Mouse (Mus musculus) left cerebral cortex, adult 9 months (tissue): ENCODE results near the gene Sult2a5.

ENCODE experiments used
- DNase-seq, 2 experiments: peaks; one replicate each; pipeline ENCODE4 v3.0.0; 2022; ENCODE audit warnings: low spot score in 2 of 2

Sult2a5 gene

GRCm38 (mm10) chr7:13623667-13624066 is at the start of gene Sult2a5:
Gene Sult2a5 (plus strand): TSS chr7:13623967.
- DNase-seq: no peak
